Mouse (Mus musculus) heart, adult 2 months (tissue): ENCODE measurements at regions not wholly inside any gene's neighbourhood (a gene's known extent, or its start where the extent isn't known, plus 50 kb on each side); places are given as distances from the start of the nearest gene placed in this dataset.

ENCODE experiments used
- DNase-seq, 2 experiments: peaks; one replicate each; pipeline ENCODE4 v3.0.0; 2021
- H3K27ac ChIP-seq: fragments of 200-600 bp; 2 replicates; pipeline ENCODE4 v1.8.1; 2022
- H3K27me3 ChIP-seq: fragments of 200-500 bp; 2 replicates; pipeline ENCODE4 v1.6.1; 2012; ENCODE audit warnings: mild to moderate bottlenecking, low read length, inconsistent platforms, mixed read lengths; ENCODE audit not compliant: control insufficient read depth, insufficient read depth
- H3K36me3 ChIP-seq: fragments of 200-500 bp; 2 replicates; pipeline ENCODE4 v1.6.1; 2012; ENCODE audit warnings: low read length, inconsistent platforms; ENCODE audit not compliant: control insufficient read depth, insufficient read depth
- H3K4me1 ChIP-seq: fragments of 200-500 bp; 2 replicates; pipeline ENCODE4 v1.6.1; 2011; ENCODE audit warnings: low read length; ENCODE audit not compliant: control insufficient read depth, insufficient read depth
- H3K4me3 ChIP-seq: fragments of 200-600 bp; 2 replicates; pipeline ENCODE4 v1.8.1; 2022
- H3K79me2 ChIP-seq: fragments of 200-500 bp; replicated peaks from 2 replicates; pipeline ENCODE4 v1.6.1; 2012; ENCODE audit warnings: mild to moderate bottlenecking, inconsistent platforms, low read length, moderate library complexity, mixed read lengths; ENCODE audit not compliant: control insufficient read depth, insufficient read depth
- H3K9ac ChIP-seq: fragments of 200-500 bp; 2 replicates; pipeline ENCODE4 v1.6.1; 2012; ENCODE audit warnings: low read depth, mild to moderate bottlenecking, control low read depth, inconsistent platforms, low read length, mixed read lengths
- CTCF ChIP-seq: fragments of 200-600 bp; IDR thresholded peaks from 2 replicates; pipeline ENCODE4 v1.8.1; 2022; ENCODE audit warnings: antibody characterized with exemption, mild to moderate bottlenecking, moderate library complexity
- EP300 ChIP-seq: fragments of 200-500 bp; IDR thresholded peaks from 2 replicates; pipeline ENCODE4 v1.6.1; 2011; ENCODE audit warnings: low read depth, low read length, control low read depth; ENCODE audit not compliant: insufficient read depth
- POLR2A ChIP-seq: fragments of 200-500 bp; IDR thresholded peaks from 2 replicates; pipeline ENCODE4 v1.6.1; 2011; ENCODE audit warnings: mild to moderate bottlenecking, low read depth, low read length, control low read depth; ENCODE audit not compliant: insufficient read depth
- WGBS: fragments of 180-500 bp; shearing (Covaris S2); methylation state at CpG from one replicate; pipeline ENCODE4 v1.1.7; 2018; 5-methylcytosine and 5-hydroxymethylcytosine counted together
- intact Hi-C: fragments of 180-260 bp; cut with DNase I; formaldehyde crosslinking; loops from one replicate; pipeline ENCODE4 v1.15.1; 2025

DNA sequence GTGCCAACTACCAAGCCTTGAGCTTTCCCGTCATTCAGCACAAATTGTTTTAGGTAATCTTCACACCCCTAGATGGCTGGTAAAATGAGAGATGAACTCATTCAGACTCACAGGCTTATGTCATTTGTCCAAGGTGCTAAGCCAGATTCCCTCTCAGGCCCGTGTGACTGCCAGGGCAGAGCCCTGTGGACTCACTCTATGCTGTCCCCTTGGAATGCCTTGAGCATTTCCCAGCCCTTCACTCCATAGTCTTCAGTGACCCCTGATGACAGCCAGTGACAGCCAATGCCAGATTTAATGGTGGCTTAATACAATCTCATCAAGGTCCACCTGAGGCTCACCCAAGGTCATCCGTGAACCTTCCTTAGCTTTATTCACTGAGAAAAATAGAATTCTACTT, 270.2 kb upstream of the Jmjd1c start:
- intact Hi-C loops, result no loop called here
- H3K79me2 ChIP-seq, result no peaks in the 10 kb centered on the region
- no peak for DNase-seq
- no peak overlapping the region for H3K4me3 ChIP-seq
- TF ChIP-seq CTCF, result no peak
- TF ChIP-seq EP300, result no peak
- no peak for TF ChIP-seq POLR2A
- 75% methylated on average over 3 of the region's 3 CpGs for WGBS
- H3K27me3 ChIP-seq, result no peaks in the 10 kb centered on the region
- no peaks in the 10 kb centered on the region for H3K4me1 ChIP-seq
- no peaks in the 10 kb centered on the region for H3K36me3 ChIP-seq
- no peak overlapping the region for H3K9ac ChIP-seq
- H3K27ac ChIP-seq, result no peak overlapping the region

- Histone ChIP-seq H3K36me3 (no peaks in the 10 kb centered on the region), H3K4me3 (no peak overlapping the region), H3K27ac (no peak overlapping the region), H3K4me1 (no peaks in the 10 kb centered on the region), H3K27me3 (no peaks in the 10 kb centered on the region), H3K9ac (no peak overlapping the region), H3K79me2 (no peaks in the 10 kb centered on the region)
- WGBS, result 71% methylated on average over 3 of the region's 3 CpGs
- intact Hi-C loops, result no loop called here
- TF ChIP-seq CTCF (no peak), EP300 (no peak), POLR2A (no peak)
- no peak for DNase-seq
Measured at GRCm38 (mm10) chr10:66826327-66826726, 269.6 kb upstream of the Jmjd1c start.

DNA sequence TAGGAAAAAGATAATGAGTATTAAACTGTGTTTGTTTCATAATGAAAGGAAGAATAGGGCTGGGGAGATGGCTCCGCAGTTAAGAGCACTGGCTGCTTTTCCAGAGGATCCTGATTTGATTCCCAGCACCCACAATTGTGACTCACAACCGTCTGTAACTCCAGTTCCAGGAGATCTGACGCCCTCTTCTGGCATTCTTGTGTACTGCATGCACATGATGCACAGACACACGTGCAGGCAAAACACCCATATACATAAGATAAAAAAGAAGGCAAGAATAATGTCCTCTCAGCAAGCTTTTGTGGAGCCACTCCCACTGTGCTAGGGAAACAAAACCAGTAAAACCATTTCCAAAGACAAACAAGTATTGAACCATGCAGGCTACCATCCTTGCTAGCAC, 261.0 kb upstream of the Jmjd1c start:
- TF ChIP-seq EP300, result no peak
- TF ChIP-seq POLR2A, result no peak
- 0 out of 2 replicates have a peak, but pooled peaks have one; percentile 5 for TF ChIP-seq CTCF
- Histone ChIP-seq H3K36me3 (no peaks in the 10 kb centered on the region), H3K27ac (no peak overlapping the region), H3K4me1 (no peaks in the 10 kb centered on the region), H3K4me3 (no peak overlapping the region), H3K79me2 (no peaks in the 10 kb centered on the region), H3K27me3 (no peaks in the 10 kb centered on the region), H3K9ac (no peak overlapping the region)
- 79% methylated on average over 4 of the region's 4 CpGs for WGBS
- intact Hi-C loops, result no loop called here
- DNase-seq, result no peak

DNA sequence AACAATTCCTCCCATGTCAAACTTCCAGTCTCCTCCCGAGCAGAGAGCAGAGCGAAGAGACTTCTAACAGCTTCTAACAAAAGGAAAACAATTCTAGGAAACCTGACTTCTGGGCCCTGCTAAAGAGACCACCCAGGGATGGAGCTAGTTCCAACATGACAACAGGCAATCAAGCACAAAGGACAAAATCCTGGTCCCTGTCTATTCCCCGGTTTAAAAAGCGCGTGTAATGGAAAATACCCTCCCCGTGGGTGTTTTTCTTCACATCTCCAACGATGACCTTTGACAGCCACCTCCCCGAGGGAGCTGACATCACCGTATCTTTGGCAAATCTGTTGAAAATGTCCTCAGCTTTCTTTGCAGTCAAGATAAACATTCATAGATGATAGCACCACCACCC, 256.9 kb upstream of the Jmjd1c start:
- no peaks in the 10 kb centered on the region for H3K27me3 ChIP-seq
- no peaks in the 10 kb centered on the region for H3K36me3 ChIP-seq
- intact Hi-C loops, result no loop called here
- WGBS, result 30% methylated on average over 9 of the region's 9 CpGs
- H3K9ac ChIP-seq, result no peak overlapping the region
- H3K4me1 ChIP-seq, result no peaks in the 10 kb centered on the region
- TF ChIP-seq EP300 (no peak), POLR2A (no peak)
- DNase-seq, result peak in 1 of 2 experiments; percentile 32
- H3K4me3 ChIP-seq, result no peak overlapping the region
- H3K27ac ChIP-seq, result no peak overlapping the region
- no peaks in the 10 kb centered on the region for H3K79me2 ChIP-seq

DNA sequence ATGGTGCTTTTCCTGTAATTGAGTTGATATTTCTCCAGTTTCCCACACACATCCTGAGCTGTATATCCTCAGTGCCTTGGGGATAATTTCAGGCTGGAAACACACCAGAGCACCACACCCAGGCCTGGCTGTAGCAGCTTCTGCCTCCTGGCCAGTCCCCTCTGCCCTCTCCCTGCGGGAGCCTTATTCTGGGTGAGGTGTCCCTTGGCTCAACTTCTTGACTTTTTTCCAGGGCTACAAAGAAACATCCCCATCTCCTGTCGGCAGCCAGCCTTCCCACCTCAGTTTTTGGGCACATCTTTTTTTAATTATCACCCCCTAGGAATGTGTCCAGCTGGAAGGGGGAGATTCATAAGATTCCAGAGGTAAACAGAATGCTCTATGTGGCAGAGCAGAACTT, 252.7 kb upstream of the Jmjd1c start:
- Histone ChIP-seq H3K4me3 (no peak overlapping the region), H3K27me3 (no peaks in the 10 kb centered on the region), H3K36me3 (no peaks in the 10 kb centered on the region), H3K9ac (no peak overlapping the region), H3K27ac (no peak overlapping the region), H3K79me2 (no peaks in the 10 kb centered on the region), H3K4me1 (no peaks in the 10 kb centered on the region)
- TF ChIP-seq CTCF, result no peak
- TF ChIP-seq EP300, result no peak
- TF ChIP-seq POLR2A, result no peak
- peak; percentile 28 to 41 for DNase-seq
- 28% methylated on average over 2 of the region's 2 CpGs for WGBS
- intact Hi-C loops, result no loop called here

DNA sequence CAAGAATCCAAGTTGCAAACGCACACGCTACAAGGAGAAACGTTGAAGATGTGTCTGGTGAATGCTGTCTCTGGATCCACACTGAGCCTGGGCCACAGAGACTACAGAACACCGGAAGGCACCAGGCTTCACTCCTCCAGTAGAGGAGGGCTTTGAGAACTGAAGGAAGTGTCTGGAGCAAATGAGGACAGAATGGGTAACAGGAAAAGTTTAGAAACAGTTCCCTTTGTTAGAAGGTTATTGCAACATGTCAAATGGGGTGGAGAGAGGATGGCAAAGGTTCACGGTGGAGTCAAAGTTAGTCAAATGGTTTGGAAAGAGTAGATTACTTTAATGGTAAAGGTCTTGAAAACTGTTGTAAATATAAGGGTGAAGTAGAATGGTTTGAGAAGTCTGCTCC, 247.1 kb upstream of the Jmjd1c start:
- Histone ChIP-seq H3K4me3 (no peak overlapping the region), H3K4me1 (no peaks in the 10 kb centered on the region), H3K36me3 (no peaks in the 10 kb centered on the region), H3K79me2 (no peaks in the 10 kb centered on the region), H3K9ac (no peak overlapping the region), H3K27me3 (no peaks in the 10 kb centered on the region), H3K27ac (no peak overlapping the region)
- TF ChIP-seq EP300 (no peak), CTCF (no peak), POLR2A (no peak)
- intact Hi-C loops, result no loop called here
- 81% methylated on average over 5 of the region's 5 CpGs for WGBS
- no peak for DNase-seq

DNA sequence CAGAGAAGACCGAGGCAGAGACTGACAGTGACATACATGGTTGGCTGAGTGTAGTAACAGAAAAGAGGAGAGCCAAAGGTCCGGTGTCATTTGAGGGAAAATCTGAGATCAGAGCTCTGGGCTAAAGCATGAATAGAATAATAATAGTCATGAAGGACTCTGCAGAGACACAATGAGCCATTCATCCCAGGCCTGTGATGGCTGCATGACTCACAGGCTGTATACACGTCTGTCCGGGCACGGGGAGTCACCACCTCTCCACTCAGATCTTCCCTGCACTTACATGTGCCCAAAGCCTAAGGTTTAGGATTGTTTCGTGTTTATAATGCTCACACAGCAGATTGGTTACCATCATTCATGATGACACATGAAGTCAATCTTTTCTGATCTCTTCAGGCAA, 246.2 kb upstream of the Jmjd1c start:
- WGBS, result 56% methylated on average over 6 of the region's 6 CpGs
- H3K4me3 ChIP-seq, result no peak overlapping the region
- H3K9ac ChIP-seq, result no peak overlapping the region
- no peak overlapping the region for H3K27ac ChIP-seq
- intact Hi-C loops, result loop anchor here (5.0 kb wide), 2 partner anchors 48 to 368 kb away; no protein-coding TSS in a partner anchor
- H3K36me3 ChIP-seq, result no peaks in the 10 kb centered on the region
- no peak for DNase-seq
- H3K4me1 ChIP-seq, result no peaks in the 10 kb centered on the region
- no peaks in the 10 kb centered on the region for H3K27me3 ChIP-seq
- H3K79me2 ChIP-seq, result no peaks in the 10 kb centered on the region
- TF ChIP-seq POLR2A (no peak), EP300 (no peak)
